Mouse (Mus musculus) spleen, postnatal 0 days (tissue): ENCODE data around the gene Rnf114. TPM values are rescaled to one million over a fixed set of nuclear protein-coding genes. Genes with fewer than 3 reads are reported as not detected.

Source experiments
- polyA plus RNA-seq: library from polyadenylated mRNA; unstranded; fragments of >200 nt; fragmentation: Nextera tagmentation; extraction: Ambion mirVana; gene quantifications from 2 replicates; pipeline ENCODE4 v1.2.1, GENCODE M21; 2015

The Rnf114 gene
- polyA plus RNA-seq: 44.2 and 58.0 TPM in 2 replicates

DNA sequence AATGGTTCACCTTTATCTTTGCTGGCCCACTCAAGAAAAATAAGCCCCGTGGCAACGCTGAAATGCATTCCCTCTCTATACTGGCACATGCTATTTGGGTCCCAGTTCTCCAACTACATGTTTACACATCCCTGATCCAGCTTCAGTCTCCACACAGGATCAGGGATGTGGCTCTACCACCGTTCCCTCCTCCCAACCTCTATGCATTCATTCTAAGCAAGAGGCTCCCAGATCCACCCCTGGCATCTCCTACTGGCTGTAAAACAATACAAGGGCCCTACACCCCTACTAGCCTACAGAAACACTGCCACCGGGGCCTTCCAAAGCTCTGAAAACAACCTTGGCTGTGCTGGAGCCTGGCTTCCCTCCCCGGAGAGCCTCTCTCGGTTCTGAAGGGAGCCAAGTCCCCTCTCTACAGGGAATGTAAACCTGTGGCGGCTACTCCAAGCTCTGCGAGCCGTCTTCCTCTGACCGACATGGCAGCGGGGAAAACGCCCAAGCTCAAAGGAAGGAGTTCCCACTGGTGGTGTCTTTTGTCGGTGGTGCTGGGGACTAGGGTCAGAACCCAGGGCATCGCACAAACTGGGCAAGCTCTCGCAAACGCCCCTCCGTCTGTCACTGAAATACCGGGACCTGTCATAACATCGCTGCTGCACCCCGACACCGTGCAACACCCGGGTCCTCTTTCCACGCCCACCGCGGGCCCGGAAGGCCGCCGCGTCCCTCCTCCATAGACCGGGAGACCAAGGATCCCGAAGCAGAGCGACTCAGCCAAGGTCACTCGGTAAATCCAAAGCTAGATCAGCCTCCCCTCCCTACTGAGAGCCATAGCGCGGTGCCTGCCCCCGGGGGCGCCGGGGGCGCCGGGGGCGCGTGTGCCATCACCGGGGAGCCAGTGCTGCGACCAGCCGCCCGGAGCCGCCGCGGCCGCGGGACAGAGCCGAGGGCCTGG is at the start of gene Rnf114:
Rnf114 (plus strand) TSS at position 889 of the 952 bp plus-strand sequence.

DNA sequence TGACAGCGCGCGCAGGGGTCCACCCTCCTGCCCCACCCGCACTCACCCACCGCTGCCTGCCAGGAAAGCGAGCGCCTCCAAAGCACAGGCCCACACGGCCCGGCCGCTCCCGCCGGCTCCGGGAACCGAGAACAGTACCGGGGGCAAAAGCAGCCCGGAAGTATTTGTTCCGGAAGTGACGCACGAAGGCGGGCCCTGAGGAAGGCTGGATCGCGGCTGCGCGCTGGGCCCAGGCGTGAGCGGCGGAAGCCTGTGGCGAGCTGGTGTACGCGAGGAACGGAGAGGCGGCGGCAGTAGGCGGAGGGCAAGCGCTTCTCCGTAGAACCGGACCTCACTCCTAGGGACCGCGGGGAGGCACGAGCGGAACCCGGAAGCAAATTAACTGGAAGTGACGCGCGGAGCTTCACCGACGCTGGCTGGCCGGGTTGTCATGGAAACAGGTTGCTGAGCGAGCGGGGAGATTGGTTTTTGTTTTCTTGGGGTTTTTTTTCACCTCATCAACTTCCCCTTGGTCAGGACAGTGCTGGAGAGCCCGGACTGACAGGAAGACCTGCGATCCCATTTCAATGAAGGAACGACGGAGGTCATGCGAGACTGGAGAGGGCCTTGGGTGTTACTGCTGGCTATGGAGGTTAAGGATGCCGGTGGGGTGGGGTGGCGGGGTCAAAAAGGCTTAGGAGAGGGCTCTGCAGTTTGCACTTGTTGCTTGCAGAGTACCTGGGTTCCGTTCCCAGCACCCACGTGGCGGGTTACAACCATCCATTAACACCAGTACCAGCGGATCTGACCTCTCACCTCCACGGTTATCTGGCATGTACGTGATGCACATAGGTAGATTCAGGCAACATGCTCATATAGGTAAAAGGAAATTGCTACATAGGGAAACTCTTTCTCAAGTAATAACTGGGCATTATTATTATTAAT is 530 bp downstream of the Rnf114 start, which contains the start of gene Spata2:
Spata2 (minus strand) TSS at position 175 of the 924 bp plus-strand sequence.

DNA sequence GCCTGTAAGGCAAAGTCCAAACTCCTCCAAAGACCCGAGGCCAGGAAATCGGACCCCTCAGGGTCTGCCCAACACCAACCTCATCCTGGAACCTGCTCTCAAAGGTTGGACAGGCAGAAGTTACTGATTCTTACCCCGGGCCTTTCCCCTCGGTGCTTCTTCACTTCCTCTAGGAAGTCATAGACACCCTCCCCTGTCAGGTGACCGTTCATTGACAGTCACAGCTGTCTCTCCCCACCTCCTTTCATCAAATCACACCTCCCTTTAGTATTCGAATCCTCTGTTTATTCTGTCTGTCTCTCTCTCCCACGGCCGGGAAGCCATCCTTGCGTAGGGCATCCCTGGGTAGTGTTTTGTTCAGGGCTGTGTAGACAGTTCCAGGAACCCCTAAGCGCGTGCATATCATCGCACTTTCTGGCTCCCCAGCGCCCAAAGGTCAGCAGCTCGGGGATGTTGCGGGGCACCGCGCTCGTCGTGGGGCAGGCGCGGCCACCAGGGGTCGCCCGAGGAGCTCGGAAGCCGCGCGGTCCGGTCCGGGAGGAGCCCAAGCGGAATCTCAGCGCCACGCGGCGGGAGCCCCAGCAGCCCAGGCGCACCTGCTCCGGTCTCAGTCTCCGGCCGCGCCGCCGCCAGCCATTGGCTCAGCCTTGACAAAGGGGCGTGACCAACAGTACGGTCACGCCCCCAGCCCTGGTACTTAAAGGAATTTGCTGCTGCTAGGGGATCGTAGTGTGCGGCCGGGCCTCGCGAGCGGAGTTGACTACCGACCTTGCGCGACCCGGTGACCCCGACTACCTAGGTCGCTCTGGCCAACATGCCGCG is 45.2 kb downstream of the Rnf114 start, which contains the start of gene Snai1:
Snai1 (plus strand) TSS at position 720 of the 822 bp plus-strand sequence.

Other genes with a start within 250 kb of the Rnf114 start
- gene B4galt5, start 143.5 kb upstream of the Rnf114 start, polyA plus RNA-seq: 5.1 and 5.2 TPM in 2 replicates
- 14.5 and 14.6 TPM in 2 replicates for gene Slc9a8, start 70.9 kb upstream of the Rnf114 start, polyA plus RNA-seq
- gene Spata2, start 242 bp downstream of the Rnf114 start, polyA plus RNA-seq: 7.1 and 7.4 TPM in 2 replicates
- gene Snai1, start 45.5 kb downstream of the Rnf114 start, polyA plus RNA-seq: 11.4 and 15.0 TPM in 2 replicates
- 200 and 205 TPM in 2 replicates for gene Ube2v1, start 139.4 kb downstream of the Rnf114 start, polyA plus RNA-seq
- gene Gm20431, start 168.9 kb downstream of the Rnf114 start, polyA plus RNA-seq: not detected in 2 replicates
- 29.1 and 30.6 TPM in 2 replicates for gene Cebpb, start 196.3 kb downstream of the Rnf114 start, polyA plus RNA-seq
- gene Tmem189, start 197.2 kb downstream of the Rnf114 start, polyA plus RNA-seq: 18.9 and 21.8 TPM in 2 replicates